Mouse (Mus musculus): ENCODE measurements at regions not wholly inside any gene's neighbourhood (a gene's known extent, or its start where the extent isn't known, plus 50 kb on each side); places are given as distances from the start of the nearest gene placed in this dataset.

GRCm38 (mm10) chr15:5514217-5514616, 270.2 kb upstream of the Ptger4 start:
- no peak overlapping the region for H3K27ac ChIP-seq (replicated peaks)
- H3K27me3 ChIP-seq (replicated peaks; ENCODE audit: low read depth, poor library complexity, severe bottlenecking), result no peaks in the 10 kb centered on the region
- no peaks in the 10 kb centered on the region for H3K4me1 ChIP-seq
- no peaks in the 10 kb centered on the region for H3K9me3 ChIP-seq
- H3K4me3 ChIP-seq, result no peak overlapping the region
- DNase-seq (ENCODE audit: low spot score), result no peak
- H3K36me3 ChIP-seq (replicated peaks), result no peaks in the 10 kb centered on the region
- 61% methylated on average over 4 of the region's 4 CpGs for WGBS

- WGBS, result 83% methylated on average over 10 of the region's 10 CpGs
- H3K36me3 ChIP-seq (replicated peaks), result no peaks in the 10 kb centered on the region
- no peak for DNase-seq (ENCODE audit: low spot score)
- H3K27ac ChIP-seq (replicated peaks), result no peak overlapping the region
- no peaks in the 10 kb centered on the region for H3K4me1 ChIP-seq
- no peak overlapping the region for H3K4me3 ChIP-seq
- H3K9me3 ChIP-seq, result no peaks in the 10 kb centered on the region
- no peaks in the 10 kb centered on the region for H3K27me3 ChIP-seq (replicated peaks; ENCODE audit: low read depth, poor library complexity, severe bottlenecking)
Observed at GRCm38 (mm10) chr15:5517244-5517966, 273.4 kb upstream of the Ptger4 start.

GRCm38 (mm10) chr15:5519552-5519951, 275.6 kb upstream of the Ptger4 start:
- no peak overlapping the region for H3K27ac ChIP-seq (replicated peaks)
- WGBS, result 84% methylated on average over 2 of the region's 2 CpGs
- no peaks in the 10 kb centered on the region for H3K36me3 ChIP-seq (replicated peaks)
- DNase-seq (ENCODE audit: low spot score), result no peak
- no peaks in the 10 kb centered on the region for H3K4me1 ChIP-seq
- H3K9me3 ChIP-seq, result no peaks in the 10 kb centered on the region
- H3K4me3 ChIP-seq, result no peak overlapping the region
- no peaks in the 10 kb centered on the region for H3K27me3 ChIP-seq (replicated peaks; ENCODE audit: low read depth, poor library complexity, severe bottlenecking)

GRCm38 (mm10) chr15:5519997-5520396, 276.0 kb upstream of the Ptger4 start:
- Histone ChIP-seq H3K9me3 (no peaks in the 10 kb centered on the region), H3K4me3 (no peak overlapping the region), H3K27ac (replicated peaks) (no peak overlapping the region), H3K36me3 (replicated peaks) (no peaks in the 10 kb centered on the region), H3K4me1 (no peaks in the 10 kb centered on the region), H3K27me3 (replicated peaks; ENCODE audit: low read depth, poor library complexity, severe bottlenecking) (no peaks in the 10 kb centered on the region)
- no peak for DNase-seq (ENCODE audit: low spot score)
- WGBS, result 79% methylated on average over 1 of the region's 1 CpGs

GRCm38 (mm10) chr15:5528619-5529018, 284.6 kb upstream of the Ptger4 start:
- no peaks in the 10 kb centered on the region for H3K27me3 ChIP-seq (replicated peaks; ENCODE audit: low read depth, poor library complexity, severe bottlenecking)
- H3K4me3 ChIP-seq, result no peak overlapping the region
- no peaks in the 10 kb centered on the region for H3K4me1 ChIP-seq
- H3K36me3 ChIP-seq (replicated peaks), result no peaks in the 10 kb centered on the region
- WGBS, result 92% methylated on average over 6 of the region's 6 CpGs
- no peak for DNase-seq (ENCODE audit: low spot score)
- no peak overlapping the region for H3K27ac ChIP-seq (replicated peaks)
- no peaks in the 10 kb centered on the region for H3K9me3 ChIP-seq

- H3K4me1 ChIP-seq, result no peaks in the 10 kb centered on the region
- H3K27me3 ChIP-seq (replicated peaks; ENCODE audit: low read depth, poor library complexity, severe bottlenecking), result no peaks in the 10 kb centered on the region
- no peaks in the 10 kb centered on the region for H3K36me3 ChIP-seq (replicated peaks)
- no peaks in the 10 kb centered on the region for H3K9me3 ChIP-seq
- DNase-seq (ENCODE audit: low spot score), result no peak
- no peak overlapping the region for H3K4me3 ChIP-seq
- no peak overlapping the region for H3K27ac ChIP-seq (replicated peaks)
Observed at GRCm38 (mm10) chr15:5533656-5534055, 289.7 kb upstream of the Ptger4 start.

- H3K36me3 ChIP-seq (replicated peaks), result no peaks in the 10 kb centered on the region
- no peaks in the 10 kb centered on the region for H3K4me1 ChIP-seq
- WGBS, result 71% methylated on average over 2 of the region's 2 CpGs
- no peak overlapping the region for H3K4me3 ChIP-seq
- H3K9me3 ChIP-seq, result no peaks in the 10 kb centered on the region
- DNase-seq (ENCODE audit: low spot score), result no peak
- H3K27ac ChIP-seq (replicated peaks), result no peak overlapping the region
- no peaks in the 10 kb centered on the region for H3K27me3 ChIP-seq (replicated peaks; ENCODE audit: low read depth, poor library complexity, severe bottlenecking)
Observed at GRCm38 (mm10) chr15:5537432-5537831, 293.4 kb upstream of the Ptger4 start.

GRCm38 (mm10) chr15:5539301-5539928, 295.4 kb upstream of the Ptger4 start:
- H3K36me3 ChIP-seq (replicated peaks), result no peaks in the 10 kb centered on the region
- DNase-seq (ENCODE audit: low spot score), result no peak
- H3K27me3 ChIP-seq (replicated peaks; ENCODE audit: low read depth, poor library complexity, severe bottlenecking), result no peaks in the 10 kb centered on the region
- H3K9me3 ChIP-seq, result no peaks in the 10 kb centered on the region
- 92% methylated on average over 4 of the region's 4 CpGs for WGBS
- no peak overlapping the region for H3K27ac ChIP-seq (replicated peaks)
- H3K4me1 ChIP-seq, result no peaks in the 10 kb centered on the region
- no peak overlapping the region for H3K4me3 ChIP-seq

- H3K4me3 ChIP-seq, result no peak overlapping the region
- DNase-seq (ENCODE audit: low spot score), result no peak
- no peaks in the 10 kb centered on the region for H3K9me3 ChIP-seq
- H3K27ac ChIP-seq (replicated peaks), result no peak overlapping the region
- no peaks in the 10 kb centered on the region for H3K4me1 ChIP-seq
- H3K27me3 ChIP-seq (replicated peaks; ENCODE audit: low read depth, poor library complexity, severe bottlenecking), result no peaks in the 10 kb centered on the region
- no peaks in the 10 kb centered on the region for H3K36me3 ChIP-seq (replicated peaks)
- 84% methylated on average over 4 of the region's 4 CpGs for WGBS
Observed at GRCm38 (mm10) chr15:5554526-5554925, 310.5 kb upstream of the Ptger4 start.

GRCm38 (mm10) chr15:5554926-5555325, 310.9 kb upstream of the Ptger4 start:
- Histone ChIP-seq H3K4me3 (no peak overlapping the region), H3K4me1 (no peaks in the 10 kb centered on the region), H3K27me3 (replicated peaks; ENCODE audit: low read depth, poor library complexity, severe bottlenecking) (no peaks in the 10 kb centered on the region), H3K9me3 (no peaks in the 10 kb centered on the region), H3K27ac (replicated peaks) (no peak overlapping the region), H3K36me3 (replicated peaks) (no peaks in the 10 kb centered on the region)
- no peak for DNase-seq (ENCODE audit: low spot score)
- WGBS, result 88% methylated on average over 4 of the region's 4 CpGs

GRCm38 (mm10) chr15:5555381-5556066, 311.5 kb upstream of the Ptger4 start:
- Histone ChIP-seq H3K27me3 (replicated peaks; ENCODE audit: low read depth, poor library complexity, severe bottlenecking) (no peaks in the 10 kb centered on the region), H3K4me3 (no peak overlapping the region), H3K27ac (replicated peaks) (no peak overlapping the region), H3K9me3 (no peaks in the 10 kb centered on the region), H3K4me1 (no peaks in the 10 kb centered on the region), H3K36me3 (replicated peaks) (no peaks in the 10 kb centered on the region)
- DNase-seq (ENCODE audit: low spot score), result no peak
- WGBS, result 91% methylated on average over 7 of the region's 7 CpGs

GRCm38 (mm10) chr15:5561783-5562182, 317.8 kb upstream of the Ptger4 start:
- Histone ChIP-seq H3K27ac (replicated peaks) (no peak overlapping the region), H3K36me3 (replicated peaks) (no peaks in the 10 kb centered on the region), H3K9me3 (no peaks in the 10 kb centered on the region), H3K4me1 (no peaks in the 10 kb centered on the region), H3K27me3 (replicated peaks; ENCODE audit: low read depth, poor library complexity, severe bottlenecking) (no peaks in the 10 kb centered on the region), H3K4me3 (no peak overlapping the region)
- DNase-seq (ENCODE audit: low spot score), result no peak
- WGBS, result 92% methylated on average over 4 of the region's 4 CpGs

- Histone ChIP-seq H3K4me1 (no peaks in the 10 kb centered on the region), H3K9me3 (no peaks in the 10 kb centered on the region), H3K36me3 (replicated peaks) (no peaks in the 10 kb centered on the region), H3K4me3 (no peak overlapping the region), H3K27ac (replicated peaks) (no peak overlapping the region), H3K27me3 (replicated peaks; ENCODE audit: low read depth, poor library complexity, severe bottlenecking) (no peaks in the 10 kb centered on the region)
- no peak for DNase-seq (ENCODE audit: low spot score)
Observed at GRCm38 (mm10) chr15:5574366-5574765, 330.4 kb upstream of the Ptger4 start.
